Mouse (Mus musculus): ENCODE measurements around the gene Gm21708. TPM values are rescaled to one million over a fixed set of nuclear protein-coding genes. Genes with fewer than 3 reads are reported as not detected.
"Not testable (repeated sequence)": the region's sequence is repeated elsewhere in the genome, so short reads cannot be mapped to it uniquely, and the experiment has no call there.

Gene Gm21708
- polyA plus RNA-seq (2014; fragmentation: Nextera tagmentation; extraction: Ambion mirVana), result not detected in 2 replicates

GRCm38 (mm10) chrY:3410067-3410466 is at the start of gene Gm21708, which contains the start of gene Gm21704:
TSS of gene Gm21708 (minus strand) at chrY:3410167.
TSS of gene Gm21704 (minus strand) at chrY:3410167.
- not testable (repeated sequence) for H3K4me3 ChIP-seq (replicated peaks; ENCODE audit: low read depth, low read length); H3K9me3 ChIP-seq (ENCODE audit: control insufficient read depth, low read length); H3K27me3 ChIP-seq (ENCODE audit: control insufficient read depth, insufficient read depth, low read length); H3K4me1 ChIP-seq (ENCODE audit: control insufficient read depth, insufficient read depth, low read length); H3K27ac ChIP-seq (replicated peaks; ENCODE audit: low read depth, low read length); ATAC-seq (ENCODE audit: low FRiP score, low TSS enrichment); H3K9ac ChIP-seq (replicated peaks; ENCODE audit: low read length); DNase-seq; H3K4me2 ChIP-seq (ENCODE audit: low read length); H3K36me3 ChIP-seq (ENCODE audit: control insufficient read depth, insufficient read depth, low read length)
- WGBS, result no CpG with 5 or more reads among the region's 9 CpGs

Other genes starting within 250 kb of the Gm21708 start
- gene Gm21677, start 103.7 kb downstream of the Gm21708 start, polyA plus RNA-seq (2014; fragmentation: Nextera tagmentation; extraction: Ambion mirVana), result not detected in 2 replicates
- gene Gm21693, start 64.8 kb downstream of the Gm21708 start, polyA plus RNA-seq (2014; fragmentation: Nextera tagmentation; extraction: Ambion mirVana), result not detected in 2 replicates
- not detected in 2 replicates for gene Gm21704, start within 50 bp of the Gm21708 start, polyA plus RNA-seq (2014; fragmentation: Nextera tagmentation; extraction: Ambion mirVana)

All from midbrain, embryonic 14.5 days (tissue).